Mouse (Mus musculus) midbrain, embryonic 13.5 days (tissue): ENCODE results near the gene Trir. TPM values are rescaled to one million over a fixed set of nuclear protein-coding genes. Genes with fewer than 3 reads are reported as not detected.

ENCODE experiments used
- ATAC-seq: fragments of 200-750 bp; cut with Nextera tagmentation; 2 replicates; pipeline ENCODE4 v1.8.0; 2017; ENCODE audit warnings: mild to moderate bottlenecking, moderate TSS enrichment, moderate library complexity
- H3K27ac ChIP-seq: fragments of 300-500 bp; sonication (generic); 2 replicates; pipeline ENCODE4 v1.5.1; 2015; ENCODE audit warnings: inconsistent platforms, mild to moderate bottlenecking, moderate library complexity
- H3K27me3 ChIP-seq: fragments of 300-500 bp; sonication (generic); 2 replicates; pipeline ENCODE4 v1.6.1; 2015; ENCODE audit warnings: mild to moderate bottlenecking, inconsistent platforms
- H3K36me3 ChIP-seq: fragments of 300-500 bp; sonication (generic); 2 replicates; pipeline ENCODE4 v1.6.1; 2015; ENCODE audit warnings: mild to moderate bottlenecking, inconsistent platforms
- H3K4me1 ChIP-seq: fragments of 300-500 bp; sonication (generic); replicated peaks from 2 replicates; pipeline ENCODE4 v1.6.1; 2015; ENCODE audit warnings: inconsistent platforms
- H3K4me2 ChIP-seq: fragments of 300-500 bp; sonication (generic); replicated peaks from 2 replicates; pipeline ENCODE4 v1.6.1; 2015; ENCODE audit warnings: moderate library complexity, mild to moderate bottlenecking, inconsistent platforms
- H3K4me3 ChIP-seq: fragments of 300-500 bp; sonication (generic); replicated peaks from 2 replicates; pipeline ENCODE4 v1.5.1; 2015; ENCODE audit warnings: mild to moderate bottlenecking, inconsistent platforms
- H3K9ac ChIP-seq: fragments of 300-500 bp; sonication (generic); replicated peaks from 2 replicates; pipeline ENCODE4 v1.6.1; 2015; ENCODE audit warnings: mild to moderate bottlenecking, inconsistent platforms
- H3K9me3 ChIP-seq: fragments of 300-500 bp; sonication (generic); 2 replicates; pipeline ENCODE4 v1.6.1; 2016; ENCODE audit warnings: mild to moderate bottlenecking, inconsistent platforms
- WGBS: fragments of 180-500 bp; shearing (Covaris S2); methylation state at CpG from one replicate; pipeline ENCODE4 v1.1.7; 2015; 5-methylcytosine and 5-hydroxymethylcytosine counted together
- polyA plus RNA-seq: library from polyadenylated mRNA; unstranded; fragments of >200 nt; fragmentation: Nextera tagmentation; extraction: Ambion mirVana; gene quantifications from 2 replicates; pipeline ENCODE4 v1.2.1, GENCODE M21; 2015

The Trir gene
- polyA plus RNA-seq, 1 experiment from 2014 or later, result 153 TPM

- H3K27ac ChIP-seq, result no peak overlapping the region
- H3K36me3 ChIP-seq, result peaks cover 83% of the 10 kb centered on the region
- no peak for ATAC-seq
- H3K27me3 ChIP-seq, result no peaks in the 10 kb centered on the region
- peaks cover 9% of the 10 kb centered on the region for H3K4me1 ChIP-seq
- 97% methylated on average over 6 of the region's 6 CpGs for WGBS
- no peaks in the 10 kb centered on the region for H3K9me3 ChIP-seq
- no peak overlapping the region for H3K9ac ChIP-seq
- H3K4me3 ChIP-seq, result no peak overlapping the region
- no peak overlapping the region for H3K4me2 ChIP-seq
These were observed 17.0 kb downstream of the Trir start for GRCm38 (mm10) chr8:85043619-85044018.

- no peak overlapping the region for H3K4me2 ChIP-seq
- peaks cover 22% of the 10 kb centered on the region for H3K4me1 ChIP-seq
- H3K27ac ChIP-seq, result no peak overlapping the region
- no peaks in the 10 kb centered on the region for H3K9me3 ChIP-seq
- H3K9ac ChIP-seq, result no peak overlapping the region
- H3K4me3 ChIP-seq, result no peak overlapping the region
- no peak for ATAC-seq
- peaks cover 51% of the 10 kb centered on the region for H3K36me3 ChIP-seq
- no peaks in the 10 kb centered on the region for H3K27me3 ChIP-seq
- 90% methylated on average over 7 of the region's 7 CpGs for WGBS
These were observed 30.7 kb downstream of the Trir start for GRCm38 (mm10) chr8:85057367-85057766.

GRCm38 (mm10) chr8:85059879-85060616 lies 33.4 kb downstream of the Trir start, which contains the start of gene Fbxw9:
TSS of gene Fbxw9 (plus strand) at chr8:85060055.
- H3K4me1 ChIP-seq, result peaks cover 24% of the 10 kb centered on the region
- 2% methylated on average over 53 of the region's 53 CpGs for WGBS

GRCm38 (mm10) chr8:85062603-85063002 lies 36.0 kb downstream of the Trir start:
- H3K9ac ChIP-seq, result no peak overlapping the region
- H3K4me3 ChIP-seq, result no peak overlapping the region
- peaks cover 24% of the 10 kb centered on the region for H3K4me1 ChIP-seq
- H3K9me3 ChIP-seq, result no peaks in the 10 kb centered on the region
- no peaks in the 10 kb centered on the region for H3K27me3 ChIP-seq
- H3K36me3 ChIP-seq, result peaks cover 54% of the 10 kb centered on the region
- no peak for ATAC-seq
- 98% methylated on average over 4 of the region's 4 CpGs for WGBS
- no peak overlapping the region for H3K27ac ChIP-seq
- no peak overlapping the region for H3K4me2 ChIP-seq

More at GRCm38 (mm10) chr8:85059879-85060616, 33.4 kb downstream of the Trir start, which contains the start of gene Fbxw9:
- Histone ChIP-seq H3K9me3 (no peaks in the 10 kb centered on the region), H3K27ac (peak within 1 kb of the TSS; percentile 22; the same call in 1 of the 2 replicates), H3K27me3 (no peaks in the 10 kb centered on the region), H3K4me3 (peak within 1 kb of the TSS; percentile 92), H3K36me3 (peaks cover 45% of the 10 kb centered on the region), H3K9ac (peak within 1 kb of the TSS; percentile 77), H3K4me2 (peak within 1 kb of the TSS; percentile 84)
- peak; percentile 95 for ATAC-seq

GRCm38 (mm10) chr8:85065213-85065612 lies 38.6 kb downstream of the Trir start:
- Histone ChIP-seq H3K9ac (no peak overlapping the region), H3K9me3 (no peaks in the 10 kb centered on the region), H3K4me2 (no peak overlapping the region), H3K27me3 (no peaks in the 10 kb centered on the region), H3K4me3 (no peak overlapping the region), H3K36me3 (peaks cover 69% of the 10 kb centered on the region), H3K4me1 (peaks cover 24% of the 10 kb centered on the region), H3K27ac (no peak overlapping the region)
- no peak for ATAC-seq
- 40% methylated on average over 2 of the region's 2 CpGs for WGBS

GRCm38 (mm10) chr8:85067155-85067554 lies 40.5 kb downstream of the Trir start:
- no peak overlapping the region for H3K4me3 ChIP-seq
- 93% methylated on average over 2 of the region's 2 CpGs for WGBS
- H3K27me3 ChIP-seq, result no peaks in the 10 kb centered on the region
- peaks cover 9% of the 10 kb centered on the region for H3K4me1 ChIP-seq
- H3K9ac ChIP-seq, result no peak overlapping the region
- ATAC-seq, result no peak
- no peak overlapping the region for H3K4me2 ChIP-seq
- no peaks in the 10 kb centered on the region for H3K9me3 ChIP-seq
- peaks cover 64% of the 10 kb centered on the region for H3K36me3 ChIP-seq
- no peak overlapping the region for H3K27ac ChIP-seq

DNA sequence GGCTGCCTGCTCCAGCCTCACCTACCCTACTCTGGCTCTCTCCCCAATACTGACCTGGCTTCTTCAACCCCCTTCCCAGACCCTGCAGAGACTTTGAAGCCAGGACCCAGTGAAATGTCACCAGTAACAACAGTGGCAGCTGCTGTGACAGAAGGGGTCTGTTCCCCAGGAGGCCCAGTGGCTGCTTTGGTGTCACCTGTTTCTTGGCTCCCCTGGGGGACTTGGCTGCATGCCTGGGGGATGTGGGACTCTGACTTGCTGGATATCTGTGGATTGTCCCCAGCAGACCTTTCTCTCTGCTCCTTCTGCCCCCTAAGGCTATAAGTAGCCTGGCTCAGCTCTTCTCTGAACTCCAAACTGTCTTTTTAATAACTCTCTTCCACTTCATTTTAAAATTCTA lies 41.4 kb downstream of the Trir start, which contains the start of gene Gm5741:
Gene Gm5741 (minus strand): TSS at position 1 of the 400 bp plus-strand sequence.
- Histone ChIP-seq H3K9me3 (no peaks in the 10 kb centered on the region), H3K27ac (no peak within 1 kb of the TSS), H3K4me1 (peaks cover 13% of the 10 kb centered on the region), H3K4me2 (no peak within 1 kb of the TSS), H3K4me3 (no peak within 1 kb of the TSS), H3K9ac (0 out of 2 replicates have a peak within 1 kb of the TSS, but pooled peaks have one; percentile 7), H3K27me3 (no peaks in the 10 kb centered on the region), H3K36me3 (peaks cover 57% of the 10 kb centered on the region)
- ATAC-seq, result no peak

DNA sequence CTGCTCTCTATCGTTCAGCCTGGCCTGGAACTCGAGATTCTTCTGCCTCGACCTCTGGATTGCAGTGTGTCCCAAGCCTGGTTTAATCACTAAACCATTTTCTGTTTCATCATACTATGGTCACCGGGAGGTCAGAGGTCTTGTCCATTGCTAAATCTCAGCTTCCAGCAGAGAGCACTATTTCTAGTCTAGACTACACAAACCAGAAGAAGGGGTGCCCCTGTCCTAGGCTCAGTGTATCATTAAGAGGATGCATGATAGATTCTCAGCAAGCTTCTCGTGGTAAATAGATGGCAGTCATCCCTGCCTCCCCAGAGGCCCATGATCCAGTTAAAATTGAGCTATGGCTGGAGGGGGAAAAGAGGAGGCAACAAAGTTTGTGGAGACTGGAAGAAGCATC lies 44.4 kb downstream of the Trir start:
- Histone ChIP-seq H3K27ac (peak overlapping the region; percentile 93), H3K4me1 (peaks cover 17% of the 10 kb centered on the region), H3K9me3 (no peaks in the 10 kb centered on the region), H3K4me3 (peak overlapping the region; percentile 78), H3K27me3 (no peaks in the 10 kb centered on the region), H3K36me3 (peaks cover 62% of the 10 kb centered on the region), H3K9ac (0 out of 2 replicates have a peak overlapping the region, but pooled peaks have one; percentile 5), H3K4me2 (peak overlapping the region; percentile 68)
- 87% methylated on average over 5 of the region's 5 CpGs for WGBS
- ATAC-seq, result no peak

GRCm38 (mm10) chr8:85071514-85072281 lies 45.1 kb downstream of the Trir start, which contains the start of gene Dhps:
TSS of gene Dhps (plus strand) at chr8:85071757.
- peak; percentile 89 for ATAC-seq
- Histone ChIP-seq H3K4me1 (peaks cover 17% of the 10 kb centered on the region), H3K9me3 (no peaks in the 10 kb centered on the region), H3K4me3 (peak within 1 kb of the TSS; percentile 78), H3K4me2 (peak within 1 kb of the TSS; percentile 68), H3K36me3 (peaks cover 62% of the 10 kb centered on the region), H3K27me3 (no peaks in the 10 kb centered on the region), H3K27ac (peak within 1 kb of the TSS; percentile 93), H3K9ac (peak within 1 kb of the TSS; percentile 80)
- WGBS, result under 1% methylated on average over 67 of the region's 68 CpGs

GRCm38 (mm10) chr8:85072364-85072929 lies 45.8 kb downstream of the Trir start:
- Histone ChIP-seq H3K9ac (peak overlapping the region; percentile 80), H3K4me2 (peak overlapping the region; percentile 68), H3K4me1 (peaks cover 17% of the 10 kb centered on the region), H3K9me3 (no peaks in the 10 kb centered on the region), H3K36me3 (peaks cover 56% of the 10 kb centered on the region), H3K27me3 (no peaks in the 10 kb centered on the region), H3K27ac (peak overlapping the region; percentile 93), H3K4me3 (peak overlapping the region; percentile 78)
- 43% methylated on average over 9 of the region's 9 CpGs for WGBS
- ATAC-seq, result no peak

GRCm38 (mm10) chr8:85073041-85073612 lies 46.5 kb downstream of the Trir start:
- no peak overlapping the region for H3K27ac ChIP-seq
- peaks cover 54% of the 10 kb centered on the region for H3K36me3 ChIP-seq
- H3K4me3 ChIP-seq, result no peak overlapping the region
- ATAC-seq, result no peak
- H3K9ac ChIP-seq, result no peak overlapping the region
- H3K4me1 ChIP-seq, result peaks cover 17% of the 10 kb centered on the region
- H3K9me3 ChIP-seq, result no peaks in the 10 kb centered on the region
- WGBS, result 92% methylated on average over 15 of the region's 15 CpGs
- no peaks in the 10 kb centered on the region for H3K27me3 ChIP-seq
- H3K4me2 ChIP-seq, result peak overlapping the region; percentile 68
